Mouse (Mus musculus) neutrophil, adult 65 days (primary cell): ENCODE results near the gene Aamdc. TPM values are rescaled to one million over a fixed set of nuclear protein-coding genes. Genes with fewer than 3 reads are reported as not detected.

Source experiments
- total RNA-seq: library from RNA; stranded (reverse); gene quantifications from 2 replicates; pipeline ENCODE4 v1.2.4, GENCODE M21; 2023

Aamdc gene
- total RNA-seq = 4.0 and 5.4 TPM in 2 replicates

GRCm38 (mm10) chr7:97579067-97579975 lies at the start of gene Aamdc, which contains the start of gene Rsf1:
TSS of gene Aamdc (minus strand) at chr7:97579497.
TSS of gene Rsf1 (plus strand) at chr7:97579889.

Other genes starting within 250 kb of the Aamdc start
- gene Usp35, start 247.5 kb downstream of the Aamdc start, total RNA-seq = 0.91 and 1.5 TPM in 2 replicates
- 0.51 and 1.1 TPM in 2 replicates for gene Kctd21, start 247.2 kb downstream of the Aamdc start, total RNA-seq
- 7.2 and 8.5 TPM in 2 replicates for gene Alg8, start 207.9 kb downstream of the Aamdc start, total RNA-seq
- 37.7 and 45.9 TPM in 2 replicates for gene Ndufc2, start 179.5 kb downstream of the Aamdc start, total RNA-seq
- not detected in 2 replicates for gene Thrsp, start 161.8 kb downstream of the Aamdc start, total RNA-seq
- 1.6 and 2.2 TPM in 2 replicates for gene Kctd14, start 128.2 kb downstream of the Aamdc start, total RNA-seq
- 22.8 and 25.9 TPM in 2 replicates for gene Ints4, start 98.5 kb downstream of the Aamdc start, total RNA-seq
- 37.7 and 56.5 TPM in 2 replicates for gene Rsf1, start 392 bp upstream of the Aamdc start, total RNA-seq
- gene Clns1a, start 117.1 kb upstream of the Aamdc start, total RNA-seq = 25.3 and 25.6 TPM in 2 replicates
- 0.32 TPM in 1 of 2 replicates, not detected in the other for gene Aqp11, start 158.8 kb upstream of the Aamdc start, total RNA-seq
- 41.2 and 53.3 TPM in 2 replicates for gene Pak1, start 209.0 kb upstream of the Aamdc start, total RNA-seq